Mouse (Mus musculus): ENCODE data around the gene Prdm15. TPM values are rescaled to one million over a fixed set of nuclear protein-coding genes. Genes with fewer than 3 reads are reported as not detected.

Gene Prdm15
- 9.5 and 12.1 TPM in 2 replicates for polyA plus RNA-seq (2014; fragmentation: Nextera tagmentation; extraction: Ambion mirVana)

GRCm38 (mm10) chr16:97851741-97852319 lies at the start of gene Prdm15:
Gene Prdm15, minus strand, starts transcription at chr16:97851850.
- no peaks in the 10 kb centered on the region for H3K27me3 ChIP-seq (replicated peaks; ENCODE audit: control insufficient read depth, insufficient read depth, low read length)
- ATAC-seq, result peak; percentile 94
- WGBS, result 1% methylated on average over 29 of the region's 31 CpGs

GRCm38 (mm10) chr16:97897346-97898024 lies 45.8 kb upstream of the Prdm15 start:
- ATAC-seq, result no peak
- Histone ChIP-seq H3K9ac (ENCODE audit: low read length) (no peak overlapping the region), H3K4me2 (ENCODE audit: low read length) (no peak overlapping the region)

More at GRCm38 (mm10) chr16:97851741-97852319, at the start of gene Prdm15:
- H3K9me3 ChIP-seq (replicated peaks; ENCODE audit: control insufficient read depth, low read length), result no peaks in the 10 kb centered on the region
- peaks cover 12% of the 10 kb centered on the region for H3K4me1 ChIP-seq (ENCODE audit: control insufficient read depth, insufficient read depth, low read length)
- peak within 1 kb of the TSS; percentile 89 for H3K4me3 ChIP-seq (ENCODE audit: low read depth, low read length)
- H3K27ac ChIP-seq (ENCODE audit: low read depth, low read length), result peak within 1 kb of the TSS; percentile 99
- 0 out of 2 replicates have a peak, but pooled peaks cover 4% of the 10 kb centered on the region for H3K36me3 ChIP-seq (ENCODE audit: control insufficient read depth, insufficient read depth, low read length)
- peak; percentile 88 for DNase-seq (ENCODE audit: low spot score)
- H3K4me2 ChIP-seq (ENCODE audit: low read length), result peak within 1 kb of the TSS; percentile 76
- H3K9ac ChIP-seq (ENCODE audit: low read length), result peak within 1 kb of the TSS; percentile 96

GRCm38 (mm10) chr16:97887762-97888161 lies 36.1 kb upstream of the Prdm15 start:
- Histone ChIP-seq H3K27me3 (replicated peaks; ENCODE audit: control insufficient read depth, insufficient read depth, low read length) (no peaks in the 10 kb centered on the region), H3K9ac (ENCODE audit: low read length) (no peak overlapping the region), H3K4me2 (ENCODE audit: low read length) (no peak overlapping the region), H3K27ac (ENCODE audit: low read depth, low read length) (no peak overlapping the region), H3K36me3 (ENCODE audit: control insufficient read depth, insufficient read depth, low read length) (no peaks in the 10 kb centered on the region), H3K4me1 (ENCODE audit: control insufficient read depth, insufficient read depth, low read length) (no peaks in the 10 kb centered on the region), H3K4me3 (ENCODE audit: low read depth, low read length) (no peak overlapping the region), H3K9me3 (replicated peaks; ENCODE audit: control insufficient read depth, low read length) (no peaks in the 10 kb centered on the region)
- ATAC-seq (no peak), DNase-seq (ENCODE audit: low spot score) (no peak)

More at GRCm38 (mm10) chr16:97897346-97898024, 45.8 kb upstream of the Prdm15 start:
- H3K27me3 ChIP-seq (replicated peaks; ENCODE audit: control insufficient read depth, insufficient read depth, low read length), result no peaks in the 10 kb centered on the region
- WGBS, result 83% methylated on average over 5 of the region's 5 CpGs
- no peak overlapping the region for H3K27ac ChIP-seq (ENCODE audit: low read depth, low read length)
- no peaks in the 10 kb centered on the region for H3K4me1 ChIP-seq (ENCODE audit: control insufficient read depth, insufficient read depth, low read length)
- no peak for DNase-seq (ENCODE audit: low spot score)
- no peak overlapping the region for H3K4me3 ChIP-seq (ENCODE audit: low read depth, low read length)
- H3K9me3 ChIP-seq (replicated peaks; ENCODE audit: control insufficient read depth, low read length), result no peaks in the 10 kb centered on the region
- H3K36me3 ChIP-seq (ENCODE audit: control insufficient read depth, insufficient read depth, low read length), result no peaks in the 10 kb centered on the region

DNA sequence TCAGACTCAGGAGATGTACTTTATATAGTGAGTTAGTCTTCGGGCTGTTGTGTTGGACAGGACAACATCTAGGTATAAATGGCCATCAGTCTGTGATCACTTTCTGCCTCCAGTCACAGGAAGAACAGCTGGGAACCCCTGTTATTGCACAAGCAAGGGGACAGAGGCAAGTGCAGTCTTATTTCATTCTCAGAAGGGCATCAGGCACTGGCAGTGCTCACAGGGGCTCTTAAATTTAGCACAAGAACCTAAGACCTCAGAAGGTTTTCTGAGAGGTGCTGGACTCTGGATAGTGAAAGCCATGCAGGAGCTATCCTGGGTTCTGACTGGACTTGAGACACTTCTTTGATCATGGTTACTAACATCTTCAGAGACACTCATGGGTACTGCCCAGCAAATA lies 32.0 kb upstream of the Prdm15 start:
- H3K9ac ChIP-seq (ENCODE audit: low read length), result no peak overlapping the region
- H3K27ac ChIP-seq (ENCODE audit: low read depth, low read length), result no peak overlapping the region
- no peak for DNase-seq (ENCODE audit: low spot score)
- H3K36me3 ChIP-seq (ENCODE audit: control insufficient read depth, insufficient read depth, low read length), result peaks cover 3% of the 10 kb centered on the region; the same call in 1 of the 2 replicates
- H3K4me1 ChIP-seq (ENCODE audit: control insufficient read depth, insufficient read depth, low read length), result no peaks in the 10 kb centered on the region
- no peaks in the 10 kb centered on the region for H3K27me3 ChIP-seq (replicated peaks; ENCODE audit: control insufficient read depth, insufficient read depth, low read length)
- no peaks in the 10 kb centered on the region for H3K9me3 ChIP-seq (replicated peaks; ENCODE audit: control insufficient read depth, low read length)
- H3K4me3 ChIP-seq (ENCODE audit: low read depth, low read length), result no peak overlapping the region
- ATAC-seq, result no peak
- H3K4me2 ChIP-seq (ENCODE audit: low read length), result no peak overlapping the region
- WGBS, result 94% methylated on average over 1 of the region's 1 CpGs

- Histone ChIP-seq H3K4me1 (ENCODE audit: control insufficient read depth, insufficient read depth, low read length) (no peaks in the 10 kb centered on the region), H3K4me3 (ENCODE audit: low read depth, low read length) (no peak overlapping the region), H3K9me3 (replicated peaks; ENCODE audit: control insufficient read depth, low read length) (no peaks in the 10 kb centered on the region), H3K27me3 (replicated peaks; ENCODE audit: control insufficient read depth, insufficient read depth, low read length) (no peaks in the 10 kb centered on the region), H3K9ac (ENCODE audit: low read length) (no peak overlapping the region), H3K36me3 (ENCODE audit: control insufficient read depth, insufficient read depth, low read length) (peaks cover 3% of the 10 kb centered on the region; the same call in 1 of the 2 replicates), H3K4me2 (ENCODE audit: low read length) (no peak overlapping the region), H3K27ac (ENCODE audit: low read depth, low read length) (no peak overlapping the region)
- no peak for ATAC-seq
- DNase-seq (ENCODE audit: low spot score), result no peak
These were observed 31.2 kb upstream of the Prdm15 start for GRCm38 (mm10) chr16:97882891-97883290.

DNA sequence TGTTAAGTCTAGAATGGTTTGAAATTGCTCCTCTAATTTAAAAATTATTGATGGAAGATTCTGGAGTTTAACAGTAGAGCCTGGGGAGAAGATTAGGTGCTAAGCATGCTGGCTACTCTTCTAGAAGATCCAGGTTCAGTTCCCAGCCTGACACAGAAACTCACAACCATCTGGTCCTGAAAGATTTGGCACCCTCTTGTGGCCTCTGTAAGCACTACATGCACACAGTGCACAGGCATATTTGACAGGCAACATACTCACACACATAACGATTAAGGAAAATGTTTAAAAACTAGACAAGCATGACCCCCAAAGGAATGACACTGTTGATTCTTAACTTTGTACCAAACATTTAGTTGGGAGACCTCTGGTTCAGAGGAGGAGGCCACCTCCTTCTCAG lies 27.5 kb upstream of the Prdm15 start:
- Histone ChIP-seq H3K36me3 (ENCODE audit: control insufficient read depth, insufficient read depth, low read length) (peaks cover 3% of the 10 kb centered on the region; the same call in 1 of the 2 replicates), H3K9me3 (replicated peaks; ENCODE audit: control insufficient read depth, low read length) (no peaks in the 10 kb centered on the region), H3K4me2 (ENCODE audit: low read length) (no peak overlapping the region), H3K4me3 (ENCODE audit: low read depth, low read length) (no peak overlapping the region), H3K9ac (ENCODE audit: low read length) (no peak overlapping the region), H3K27ac (ENCODE audit: low read depth, low read length) (no peak overlapping the region), H3K4me1 (ENCODE audit: control insufficient read depth, insufficient read depth, low read length) (no peaks in the 10 kb centered on the region), H3K27me3 (replicated peaks; ENCODE audit: control insufficient read depth, insufficient read depth, low read length) (no peaks in the 10 kb centered on the region)
- ATAC-seq, result no peak
- WGBS, result 77% methylated on average over 1 of the region's 1 CpGs
- peak; percentile 38 for DNase-seq (ENCODE audit: low spot score)

DNA sequence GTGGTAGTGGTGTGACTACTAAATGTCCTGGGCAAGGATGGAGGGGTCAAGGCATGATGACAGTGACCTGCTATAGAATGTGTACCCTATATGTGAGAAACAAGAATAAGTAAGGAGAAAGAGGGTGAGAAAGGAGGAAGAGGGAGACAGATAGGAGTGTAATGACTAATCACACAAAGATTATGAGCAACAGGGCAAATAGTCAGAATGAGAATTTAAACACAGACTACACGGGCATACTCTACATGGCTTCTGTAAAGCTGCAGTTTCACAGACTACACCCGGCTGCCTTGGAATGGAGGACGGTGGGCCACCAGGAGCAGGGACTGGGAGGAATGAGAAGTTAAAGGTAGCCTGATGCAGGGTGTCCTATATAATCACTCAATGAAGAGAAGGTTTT lies 25.9 kb upstream of the Prdm15 start:
- Histone ChIP-seq H3K9ac (ENCODE audit: low read length) (no peak overlapping the region), H3K4me2 (ENCODE audit: low read length) (no peak overlapping the region), H3K36me3 (ENCODE audit: control insufficient read depth, insufficient read depth, low read length) (peaks cover 3% of the 10 kb centered on the region; the same call in 1 of the 2 replicates), H3K9me3 (replicated peaks; ENCODE audit: control insufficient read depth, low read length) (no peaks in the 10 kb centered on the region), H3K4me1 (ENCODE audit: control insufficient read depth, insufficient read depth, low read length) (no peaks in the 10 kb centered on the region), H3K27ac (ENCODE audit: low read depth, low read length) (no peak overlapping the region), H3K4me3 (ENCODE audit: low read depth, low read length) (no peak overlapping the region), H3K27me3 (replicated peaks; ENCODE audit: control insufficient read depth, insufficient read depth, low read length) (no peaks in the 10 kb centered on the region)
- DNase-seq (ENCODE audit: low spot score) (no peak), ATAC-seq (no peak)
- 93% methylated on average over 3 of the region's 3 CpGs for WGBS

DNA sequence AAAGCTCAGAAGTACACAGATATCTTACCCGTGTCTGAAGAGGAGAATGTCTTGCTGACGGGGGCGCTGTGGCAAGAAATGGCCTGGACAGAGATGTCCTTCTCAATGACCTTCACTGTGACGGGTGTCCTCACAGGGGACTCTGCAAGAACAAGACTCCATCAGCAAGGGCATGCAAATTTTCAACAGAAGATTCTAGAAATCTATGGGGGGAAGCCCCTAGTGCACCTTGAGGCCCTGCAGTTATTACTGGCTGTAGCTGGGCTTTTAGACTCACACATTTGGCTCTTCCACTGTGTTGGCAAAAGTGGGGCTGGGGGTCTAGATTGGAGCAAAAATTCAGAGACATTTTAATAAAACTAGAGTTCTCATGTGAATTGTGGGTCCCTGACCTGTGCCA lies 23.5 kb upstream of the Prdm15 start:
- no peaks in the 10 kb centered on the region for H3K4me1 ChIP-seq (ENCODE audit: control insufficient read depth, insufficient read depth, low read length)
- no peak overlapping the region for H3K4me2 ChIP-seq (ENCODE audit: low read length)
- H3K4me3 ChIP-seq (ENCODE audit: low read depth, low read length), result no peak overlapping the region
- no peak overlapping the region for H3K27ac ChIP-seq (ENCODE audit: low read depth, low read length)
- WGBS, result 91% methylated on average over 4 of the region's 4 CpGs
- H3K27me3 ChIP-seq (replicated peaks; ENCODE audit: control insufficient read depth, insufficient read depth, low read length), result no peaks in the 10 kb centered on the region
- no peak for ATAC-seq
- no peaks in the 10 kb centered on the region for H3K36me3 ChIP-seq (ENCODE audit: control insufficient read depth, insufficient read depth, low read length)
- no peaks in the 10 kb centered on the region for H3K9me3 ChIP-seq (replicated peaks; ENCODE audit: control insufficient read depth, low read length)
- H3K9ac ChIP-seq (ENCODE audit: low read length), result no peak overlapping the region
- DNase-seq (ENCODE audit: low spot score), result no peak

- Histone ChIP-seq H3K9ac (ENCODE audit: low read length) (no peak overlapping the region), H3K27me3 (replicated peaks; ENCODE audit: control insufficient read depth, insufficient read depth, low read length) (no peaks in the 10 kb centered on the region), H3K27ac (ENCODE audit: low read depth, low read length) (no peak overlapping the region), H3K4me3 (ENCODE audit: low read depth, low read length) (no peak overlapping the region), H3K9me3 (replicated peaks; ENCODE audit: control insufficient read depth, low read length) (no peaks in the 10 kb centered on the region), H3K4me1 (ENCODE audit: control insufficient read depth, insufficient read depth, low read length) (no peaks in the 10 kb centered on the region), H3K4me2 (ENCODE audit: low read length) (no peak overlapping the region), H3K36me3 (ENCODE audit: control insufficient read depth, insufficient read depth, low read length) (no peaks in the 10 kb centered on the region)
- no peak for DNase-seq (ENCODE audit: low spot score)
- ATAC-seq, result no peak
- WGBS, result 65% methylated on average over 1 of the region's 1 CpGs
These were observed 22.7 kb upstream of the Prdm15 start for GRCm38 (mm10) chr16:97874376-97874775.

All from forebrain, embryonic 14.5 days (tissue).